Mouse (Mus musculus) lung, embryonic 16.5 days (tissue): ENCODE results near the gene Spire2. TPM values are rescaled to one million over a fixed set of nuclear protein-coding genes. Genes with fewer than 3 reads are reported as not detected.

ENCODE experiments used
- ATAC-seq: fragments of 200-750 bp; cut with Nextera tagmentation; 2 replicates; pipeline ENCODE4 v1.8.0; 2017; ENCODE audit warnings: low read depth, mild to moderate bottlenecking, moderate library complexity
- H3K27ac ChIP-seq: fragments of 300-500 bp; sonication (generic); 2 replicates; pipeline ENCODE4 v1.5.1; 2014; ENCODE audit warnings: mild to moderate bottlenecking, control low read depth, low read length
- H3K27me3 ChIP-seq: fragments of 300-500 bp; sonication (generic); 2 replicates; pipeline ENCODE4 v1.6.1; 2014; ENCODE audit warnings: low read depth, low read length, mixed read lengths; ENCODE audit not compliant: control insufficient read depth, insufficient read depth
- H3K36me3 ChIP-seq: fragments of 300-500 bp; sonication (generic); 2 replicates; pipeline ENCODE4 v1.6.1; 2014; ENCODE audit warnings: low read length; ENCODE audit not compliant: control insufficient read depth, insufficient read depth
- H3K4me1 ChIP-seq: fragments of 300-500 bp; sonication (generic); replicated peaks from 2 replicates; pipeline ENCODE4 v1.6.1; 2014; ENCODE audit warnings: low read length, mixed read lengths; ENCODE audit not compliant: control insufficient read depth, insufficient read depth
- H3K4me2 ChIP-seq: fragments of 300-500 bp; sonication (generic); 2 replicates; pipeline ENCODE4 v1.6.1; 2014; ENCODE audit warnings: low read depth, low read length, control low read depth
- H3K4me3 ChIP-seq: fragments of 300-500 bp; sonication (generic); 2 replicates; pipeline ENCODE4 v1.5.1; 2014; ENCODE audit warnings: mild to moderate bottlenecking, low read length, control low read depth
- H3K9ac ChIP-seq: fragments of 300-500 bp; sonication (generic); 2 replicates; pipeline ENCODE4 v1.6.1; 2014; ENCODE audit warnings: low read length, control low read depth
- H3K9me3 ChIP-seq: fragments of 300-500 bp; sonication (generic); 2 replicates; pipeline ENCODE4 v1.6.1; 2016; ENCODE audit warnings: low read length; ENCODE audit not compliant: control insufficient read depth
- WGBS: fragments of 180-500 bp; shearing (Covaris S2); extraction: QIAGEN DNeasy Blood & Tissue Kit; methylation state at CpG from one replicate; pipeline ENCODE4 v1.1.7; 2014; 5-methylcytosine and 5-hydroxymethylcytosine counted together
- polyA plus RNA-seq: library from polyadenylated mRNA; unstranded; fragments of >200 nt; fragmentation: Nextera tagmentation; extraction: Ambion mirVana; gene quantifications from 2 replicates; pipeline ENCODE4 v1.2.1, GENCODE M21; 2015

The Spire2 gene
- polyA plus RNA-seq, 1 experiment from 2014 or later = 1.2 TPM

DNA sequence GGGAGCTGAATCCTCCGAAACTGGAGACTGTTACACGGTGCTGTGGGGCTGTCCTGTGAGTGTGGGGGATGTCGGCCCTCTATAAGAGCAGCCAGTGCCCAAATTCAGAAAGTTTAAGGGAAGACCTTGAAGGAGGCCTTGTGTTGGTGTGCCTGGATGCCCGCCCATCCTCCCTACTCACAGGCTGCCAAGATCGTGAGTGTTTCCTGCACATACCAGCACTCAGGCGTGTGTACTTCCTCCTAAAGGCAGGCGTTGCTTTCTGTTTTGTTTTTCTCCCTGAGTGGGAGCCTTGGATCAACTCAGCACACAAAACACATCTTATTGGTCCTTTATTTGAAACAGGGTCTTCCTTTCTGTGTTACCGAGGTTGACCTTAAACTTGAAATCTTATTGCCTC lies 9.7 kb downstream of the Spire2 start:
- H3K4me3 ChIP-seq = no peak overlapping the region
- peaks cover 8% of the 10 kb centered on the region for H3K4me1 ChIP-seq
- no peaks in the 10 kb centered on the region for H3K27me3 ChIP-seq
- H3K9me3 ChIP-seq = no peaks in the 10 kb centered on the region
- H3K4me2 ChIP-seq = no peak overlapping the region
- no peak overlapping the region for H3K27ac ChIP-seq
- no peak for ATAC-seq
- 65% methylated on average over 8 of the region's 8 CpGs for WGBS
- no peaks in the 10 kb centered on the region for H3K36me3 ChIP-seq
- no peak overlapping the region for H3K9ac ChIP-seq

DNA sequence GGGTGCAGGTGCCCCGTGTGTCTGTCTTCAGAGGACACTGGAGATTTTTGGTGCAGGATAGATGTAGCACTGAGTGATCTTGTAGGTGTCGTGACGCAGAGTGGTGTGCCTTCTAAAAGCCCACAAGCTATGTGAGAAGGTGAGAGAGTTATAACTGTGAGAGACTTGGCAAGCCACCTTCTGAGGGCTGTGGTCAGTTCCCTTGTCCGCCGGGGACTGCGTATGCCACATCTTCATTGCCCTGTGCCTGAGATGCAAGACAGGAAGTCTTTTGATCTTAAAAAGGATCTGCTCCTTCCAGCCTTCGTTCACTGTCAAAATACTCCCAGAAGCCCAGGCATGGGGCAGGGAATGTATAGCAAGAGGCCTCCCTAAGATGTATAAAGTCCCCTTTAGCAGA lies 10.4 kb downstream of the Spire2 start:
- 55% methylated on average over 7 of the region's 7 CpGs for WGBS
- H3K36me3 ChIP-seq = no peaks in the 10 kb centered on the region
- no peak for ATAC-seq
- no peak overlapping the region for H3K4me2 ChIP-seq
- peaks cover 11% of the 10 kb centered on the region for H3K4me1 ChIP-seq
- no peaks in the 10 kb centered on the region for H3K27me3 ChIP-seq
- no peak overlapping the region for H3K4me3 ChIP-seq
- no peak overlapping the region for H3K9ac ChIP-seq
- no peaks in the 10 kb centered on the region for H3K9me3 ChIP-seq
- no peak overlapping the region for H3K27ac ChIP-seq

DNA sequence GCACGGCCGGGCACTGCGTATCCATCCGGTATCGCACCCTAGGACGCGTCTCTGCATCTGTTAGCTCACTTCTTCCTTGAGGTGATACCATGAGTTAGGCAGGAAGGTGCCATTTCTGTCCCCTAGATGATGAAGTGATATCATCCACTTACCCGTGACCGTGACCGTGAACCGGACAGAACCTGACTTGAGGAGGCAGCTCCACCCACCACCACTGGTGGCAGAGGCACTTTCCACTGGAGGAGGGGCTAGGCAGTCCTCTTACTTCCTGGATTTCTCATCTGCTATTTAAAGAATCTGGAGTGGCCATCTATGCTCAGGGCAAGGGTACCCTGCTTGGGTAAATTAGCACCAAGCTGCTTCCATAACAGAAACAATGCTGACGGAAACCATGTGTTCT lies 10.9 kb downstream of the Spire2 start:
- Histone ChIP-seq H3K9me3 (no peaks in the 10 kb centered on the region), H3K36me3 (no peaks in the 10 kb centered on the region), H3K27me3 (no peaks in the 10 kb centered on the region), H3K27ac (no peak overlapping the region), H3K4me2 (no peak overlapping the region), H3K4me1 (peaks cover 15% of the 10 kb centered on the region), H3K4me3 (no peak overlapping the region), H3K9ac (no peak overlapping the region)
- ATAC-seq = no peak; the same call in 1 of the 2 replicates
- WGBS = 63% methylated on average over 12 of the region's 12 CpGs

DNA sequence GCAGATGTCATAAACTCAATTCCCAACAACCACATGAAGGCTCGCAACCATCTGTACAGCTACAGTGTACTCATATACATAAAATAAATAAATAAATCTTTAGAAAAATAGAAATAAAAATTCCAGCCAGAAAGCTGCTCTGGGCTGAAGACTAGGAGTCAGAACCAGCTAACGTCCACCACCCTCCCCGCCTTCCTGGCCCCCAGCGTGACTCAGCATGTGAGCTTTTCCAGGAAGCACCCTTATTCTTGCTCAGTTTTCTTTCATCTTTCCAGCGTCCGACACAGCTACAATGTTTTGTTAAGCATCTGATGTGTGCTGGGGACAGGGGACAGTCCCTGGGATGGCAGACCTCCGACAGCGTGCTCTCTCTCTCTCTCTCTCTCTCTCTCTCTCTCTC lies 12.6 kb downstream of the Spire2 start:
- Histone ChIP-seq H3K9me3 (no peaks in the 10 kb centered on the region), H3K4me3 (no peak overlapping the region), H3K36me3 (no peaks in the 10 kb centered on the region), H3K27me3 (no peaks in the 10 kb centered on the region), H3K9ac (no peak overlapping the region), H3K27ac (no peak overlapping the region), H3K4me1 (peaks cover 22% of the 10 kb centered on the region), H3K4me2 (no peak overlapping the region)
- no peak for ATAC-seq
- 66% methylated on average over 8 of the region's 8 CpGs for WGBS

DNA sequence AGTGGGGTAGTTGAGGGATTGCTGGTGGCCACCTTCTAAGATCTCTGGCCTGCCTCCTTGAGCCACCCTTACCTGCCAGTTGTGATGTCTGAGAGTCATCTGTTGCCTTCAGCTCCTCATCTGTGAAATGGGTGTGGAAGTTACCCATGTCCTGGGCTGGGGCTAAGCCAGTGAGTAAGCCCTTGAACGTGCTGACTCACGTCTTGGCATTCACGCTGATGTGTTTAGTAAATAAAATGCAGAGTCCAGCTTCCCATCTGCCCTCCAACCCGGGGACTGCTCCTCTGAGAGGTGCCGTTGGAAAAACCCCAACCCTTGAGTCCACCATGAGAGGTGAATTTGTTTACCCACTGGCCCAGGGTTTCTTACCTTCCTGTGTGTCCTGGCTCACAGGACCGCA lies 13.3 kb downstream of the Spire2 start:
- H3K4me3 ChIP-seq = no peak overlapping the region
- no peak overlapping the region for H3K4me2 ChIP-seq
- H3K27me3 ChIP-seq = no peaks in the 10 kb centered on the region
- H3K27ac ChIP-seq = no peak overlapping the region
- H3K36me3 ChIP-seq = no peaks in the 10 kb centered on the region
- H3K4me1 ChIP-seq = peaks cover 22% of the 10 kb centered on the region
- H3K9me3 ChIP-seq = no peaks in the 10 kb centered on the region
- no peak overlapping the region for H3K9ac ChIP-seq
- 53% methylated on average over 6 of the region's 6 CpGs for WGBS
- ATAC-seq = no peak

DNA sequence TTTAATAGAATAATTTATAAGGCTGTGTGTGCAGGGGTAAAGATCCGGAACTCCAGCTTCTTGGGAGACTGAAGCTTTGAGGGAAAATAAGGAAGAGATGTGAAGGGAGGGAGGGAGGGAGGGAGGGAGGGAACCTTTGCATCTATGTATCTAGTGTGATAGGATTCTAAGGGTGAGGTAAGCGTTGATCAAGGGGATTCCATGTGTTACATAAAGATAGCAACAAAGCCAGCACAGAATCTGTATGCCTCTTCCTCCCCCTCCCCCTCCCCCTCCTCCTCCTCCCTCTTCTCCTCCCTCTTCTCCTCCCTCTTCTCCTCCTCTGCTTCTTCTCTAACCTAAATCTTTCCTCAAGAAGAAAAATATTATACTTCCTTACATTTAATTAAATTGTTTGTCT lies 14.8 kb downstream of the Spire2 start:
- 47% methylated on average over 2 of the region's 2 CpGs for WGBS
- no peak overlapping the region for H3K9ac ChIP-seq
- no peak for ATAC-seq
- no peaks in the 10 kb centered on the region for H3K27me3 ChIP-seq
- no peak overlapping the region for H3K4me3 ChIP-seq
- no peak overlapping the region for H3K27ac ChIP-seq
- H3K4me2 ChIP-seq = no peak overlapping the region
- H3K9me3 ChIP-seq = no peaks in the 10 kb centered on the region
- H3K36me3 ChIP-seq = no peaks in the 10 kb centered on the region
- H3K4me1 ChIP-seq = peaks cover 22% of the 10 kb centered on the region

DNA sequence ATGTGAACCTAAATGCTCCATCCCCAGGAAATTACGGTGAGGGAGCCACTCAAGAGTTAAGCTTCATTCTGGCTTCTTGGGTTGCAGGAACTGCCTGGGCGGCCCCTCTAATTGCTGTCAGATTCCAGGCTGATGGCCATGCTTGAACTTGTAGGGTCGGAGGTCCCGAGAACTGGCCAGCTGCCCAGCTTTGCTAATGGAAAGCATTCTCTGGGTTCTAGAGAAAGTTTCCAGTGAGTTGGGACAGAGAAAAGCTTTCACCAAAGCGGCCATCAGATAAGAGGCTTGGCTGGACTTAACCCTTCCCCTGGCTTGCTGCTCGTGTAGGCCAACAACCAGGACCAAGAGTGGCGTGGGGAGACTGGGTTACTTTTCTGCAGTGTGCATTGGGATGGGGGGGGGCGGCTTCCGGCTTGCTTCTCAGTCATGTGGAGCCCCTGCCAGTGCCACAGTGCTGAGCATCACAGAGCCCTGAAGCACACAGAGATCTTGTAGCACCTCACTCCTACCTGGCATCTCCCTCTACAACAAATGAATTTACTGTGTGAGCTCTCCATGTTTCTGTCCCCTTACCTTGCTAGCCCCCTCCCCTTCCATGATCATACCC lies 15.8 kb downstream of the Spire2 start:
- Histone ChIP-seq H3K9me3 (no peaks in the 10 kb centered on the region), H3K36me3 (no peaks in the 10 kb centered on the region), H3K9ac (no peak overlapping the region), H3K27ac (peak overlapping the region; percentile 60), H3K4me3 (no peak overlapping the region), H3K27me3 (no peaks in the 10 kb centered on the region), H3K4me1 (peaks cover 19% of the 10 kb centered on the region), H3K4me2 (no peak overlapping the region)
- peak; percentile 83 for ATAC-seq
- 19% methylated on average over 9 of the region's 9 CpGs for whole genome bisulfite sequencing

DNA sequence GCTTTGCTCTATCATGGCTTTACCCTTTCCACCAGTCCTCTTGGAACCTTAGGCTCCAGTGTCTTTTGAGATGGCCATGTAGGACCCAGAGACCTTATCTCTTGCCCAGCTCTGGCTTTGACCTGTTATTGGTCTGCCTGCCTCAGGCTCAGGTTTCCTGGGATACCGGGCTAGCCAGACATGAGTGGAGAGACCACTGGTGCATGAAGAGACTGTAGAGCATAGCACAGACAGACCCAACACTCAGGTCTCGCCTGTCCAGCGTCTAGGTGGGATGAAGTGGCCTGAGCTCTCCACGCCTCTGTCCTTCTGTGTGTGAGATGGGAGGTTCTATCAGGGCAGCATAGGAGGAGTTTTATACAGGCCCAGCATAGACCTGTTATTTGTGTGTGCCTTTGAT lies 16.6 kb downstream of the Spire2 start:
- Histone ChIP-seq H3K9ac (no peak overlapping the region), H3K9me3 (no peaks in the 10 kb centered on the region), H3K27ac (peak overlapping the region; percentile 60), H3K27me3 (no peaks in the 10 kb centered on the region), H3K4me2 (no peak overlapping the region), H3K4me1 (peaks cover 13% of the 10 kb centered on the region), H3K4me3 (no peak overlapping the region), H3K36me3 (no peaks in the 10 kb centered on the region)
- ATAC-seq = no peak
- WGBS = 73% methylated on average over 4 of the region's 4 CpGs

DNA sequence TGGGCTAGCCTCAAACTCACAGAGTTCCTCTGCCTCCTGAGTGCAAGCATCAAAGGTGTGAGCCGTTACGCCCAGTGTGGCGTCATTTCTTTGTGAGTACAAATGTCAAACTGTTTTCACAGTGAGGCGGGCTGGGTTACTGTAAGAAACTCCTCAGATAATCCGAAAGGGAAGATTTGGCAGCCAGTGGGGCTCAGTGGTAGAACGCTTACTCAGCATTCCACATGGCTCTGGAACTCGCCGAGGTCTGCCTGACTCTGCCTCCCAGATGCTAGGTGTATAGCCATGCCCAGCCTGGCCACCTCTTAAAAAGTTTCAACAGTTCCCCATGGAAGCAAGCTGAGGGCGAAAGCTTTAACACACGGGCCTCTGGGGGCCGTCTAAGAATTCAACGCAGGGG lies 19.6 kb downstream of the Spire2 start:
- no peak overlapping the region for H3K27ac ChIP-seq
- no peaks in the 10 kb centered on the region for H3K27me3 ChIP-seq
- WGBS = 73% methylated on average over 12 of the region's 12 CpGs
- no peaks in the 10 kb centered on the region for H3K9me3 ChIP-seq
- no peak for ATAC-seq
- peaks cover 13% of the 10 kb centered on the region for H3K4me1 ChIP-seq
- no peak overlapping the region for H3K9ac ChIP-seq
- no peaks in the 10 kb centered on the region for H3K36me3 ChIP-seq
- no peak overlapping the region for H3K4me2 ChIP-seq
- H3K4me3 ChIP-seq = no peak overlapping the region

DNA sequence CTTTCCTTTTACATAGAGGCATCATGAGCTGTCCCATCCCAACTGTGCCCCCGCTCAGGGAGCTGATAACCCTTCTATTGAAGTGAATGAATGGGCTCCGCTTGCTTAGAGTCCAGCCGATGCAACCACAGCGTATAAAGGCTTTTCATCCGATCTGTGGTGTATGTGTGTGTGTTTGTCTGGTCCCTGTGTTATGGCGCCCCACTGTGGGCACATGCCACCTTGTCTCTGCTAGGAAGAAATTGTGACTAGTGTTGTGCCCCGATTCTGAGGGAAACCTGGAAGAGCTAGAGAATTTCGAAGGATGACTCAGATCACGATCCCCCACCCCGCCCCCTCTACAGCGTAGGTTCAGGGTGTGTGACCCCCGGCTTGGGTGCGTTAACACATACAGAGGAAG lies 20.3 kb downstream of the Spire2 start:
- no peak overlapping the region for H3K27ac ChIP-seq

More for the DNA sequence above, 20.3 kb downstream of the Spire2 start:
- Histone ChIP-seq H3K36me3 (no peaks in the 10 kb centered on the region), H3K27me3 (no peaks in the 10 kb centered on the region), H3K9ac (no peak overlapping the region), H3K4me2 (no peak overlapping the region), H3K4me1 (peaks cover 12% of the 10 kb centered on the region), H3K4me3 (no peak overlapping the region), H3K9me3 (no peaks in the 10 kb centered on the region)
- peak; percentile 39; the same call in 1 of the 2 replicates for ATAC-seq
- 45% methylated on average over 13 of the region's 13 CpGs for WGBS
